Mouse (Mus musculus) bone marrow macrophage, adult 2 months (primary cell): ENCODE measurements around the gene Zfp61.

Source experiments
- CTCF ChIP-seq: IDR thresholded peaks from 2 replicates; pipeline ENCODE4 v1.5.1; 2012; ENCODE audit warnings: low read depth, mild to moderate bottlenecking, low read length, moderate library complexity
- POLR2A ChIP-seq: IDR thresholded peaks from 2 replicates; pipeline ENCODE4 v1.6.1; 2012; ENCODE audit warnings: mild to moderate bottlenecking, low read depth, low read length, borderline replicate concordance

DNA sequence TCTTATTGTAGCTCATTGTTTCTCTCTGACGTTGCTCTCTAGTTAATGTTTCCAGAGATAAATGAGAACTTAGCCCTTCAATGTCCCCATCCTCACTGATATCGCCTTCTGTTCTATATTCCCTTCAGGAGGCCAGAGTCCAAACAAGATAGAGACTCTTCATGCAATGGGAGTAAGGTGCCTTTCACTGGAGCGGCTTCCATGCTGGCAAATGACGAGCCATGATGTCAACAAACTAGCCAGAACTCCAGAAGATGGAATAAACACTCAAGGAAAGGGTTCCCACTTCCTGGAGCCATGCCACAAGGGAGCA, 41.1 kb downstream of the Zfp61 start:
- no peak for TF ChIP-seq CTCF
- no peak for TF ChIP-seq POLR2A
